Mouse (Mus musculus) lung, embryonic 14.5 days (tissue): ENCODE data around the gene Mad1l1. TPM values are rescaled to one million over a fixed set of nuclear protein-coding genes. Genes with fewer than 3 reads are reported as not detected.

ENCODE experiments used
- ATAC-seq: fragments of 200-750 bp; cut with Nextera tagmentation; 2 replicates; pipeline ENCODE4 v1.8.0; 2017; ENCODE audit warnings: mild to moderate bottlenecking, moderate TSS enrichment, moderate library complexity; ENCODE audit not compliant: insufficient read depth
- DNase-seq: peaks from one replicate; pipeline ENCODE4 v3.0.0-alpha.2; 2015
- H3K27ac ChIP-seq: fragments of 300-500 bp; sonication (generic); 2 replicates; pipeline ENCODE4 v1.5.1; 2014; ENCODE audit warnings: low read depth, mild to moderate bottlenecking, moderate library complexity
- H3K27me3 ChIP-seq: fragments of 300-500 bp; sonication (generic); 2 replicates; pipeline ENCODE4 v1.6.1; 2014; ENCODE audit warnings: low read length, control low read depth; ENCODE audit not compliant: insufficient read depth
- H3K36me3 ChIP-seq: fragments of 300-500 bp; sonication (generic); 2 replicates; pipeline ENCODE4 v1.6.1; 2014; ENCODE audit warnings: control low read depth; ENCODE audit not compliant: insufficient read depth
- H3K4me1 ChIP-seq: fragments of 300-500 bp; sonication (generic); 2 replicates; pipeline ENCODE4 v1.6.1; 2014; ENCODE audit warnings: antibody characterized with exemption, control low read depth; ENCODE audit not compliant: insufficient read depth
- H3K4me2 ChIP-seq: fragments of 300-500 bp; sonication (generic); 2 replicates; pipeline ENCODE4 v1.6.1; 2014; ENCODE audit warnings: mild to moderate bottlenecking
- H3K4me3 ChIP-seq: fragments of 300-500 bp; sonication (generic); 2 replicates; pipeline ENCODE4 v1.5.1; 2014; ENCODE audit warnings: low read depth, low read length
- H3K9ac ChIP-seq: fragments of 300-500 bp; sonication (generic); 2 replicates; pipeline ENCODE4 v1.6.1; 2014
- H3K9me3 ChIP-seq: fragments of 300-500 bp; sonication (generic); 2 replicates; pipeline ENCODE4 v1.6.1; 2016; ENCODE audit warnings: low read depth, low read length, control low read depth
- CTCF ChIP-seq: IDR thresholded peaks from 2 replicates; pipeline ENCODE4 v1.5.1; 2016; ENCODE audit warnings: antibody characterized with exemption, low read depth
- WGBS: fragments of 180-500 bp; shearing (Covaris S2); extraction: QIAGEN DNeasy Blood & Tissue Kit; methylation state at CpG from one replicate; pipeline ENCODE4 v1.1.7; 2014; 5-methylcytosine and 5-hydroxymethylcytosine counted together
- polyA plus RNA-seq: library from polyadenylated mRNA; unstranded; fragments of >200 nt; fragmentation: Nextera tagmentation; extraction: Ambion mirVana; gene quantifications from 2 replicates; pipeline ENCODE4 v1.2.1, GENCODE M21; 2014

Mad1l1 gene
- polyA plus RNA-seq, 1 experiment from 2014 or later, result 61.6 TPM

- Histone ChIP-seq H3K36me3 (no peaks in the 10 kb centered on the region), H3K27ac (no peak overlapping the region), H3K4me3 (no peak overlapping the region), H3K9ac (no peak overlapping the region), H3K9me3 (no peaks in the 10 kb centered on the region), H3K27me3 (no peaks in the 10 kb centered on the region), H3K4me1 (no peaks in the 10 kb centered on the region), H3K4me2 (no peak overlapping the region)
- 80% methylated on average over 4 of the region's 4 CpGs for WGBS
- TF ChIP-seq CTCF, result no peak
- ATAC-seq, result no peak
- no peak for DNase-seq
Measured at GRCm38 (mm10) chr5:139959741-139960140, 361.6 kb downstream of the Mad1l1 start.

Other genes with a start within 250 kb of the Mad1l1 start
- 44.2 and 47.5 TPM in 2 replicates for gene Nudt1, start 104 bp upstream of the Mad1l1 start, polyA plus RNA-seq
- gene Mrm2, start 10.3 kb upstream of the Mad1l1 start, polyA plus RNA-seq, result 18.3 and 19.9 TPM in 2 replicates
- gene Snx8, start 67.7 kb upstream of the Mad1l1 start, polyA plus RNA-seq, result 8.3 and 9.5 TPM in 2 replicates
- 172 and 184 TPM in 2 replicates for gene Eif3b, start 97.8 kb upstream of the Mad1l1 start, polyA plus RNA-seq
- not detected in 2 replicates for gene Gm4869, start 124.1 kb upstream of the Mad1l1 start, polyA plus RNA-seq
- 21.5 and 22.0 TPM in 2 replicates for gene Chst12, start 184.0 kb upstream of the Mad1l1 start, polyA plus RNA-seq
- gene Grifin, start 243.5 kb upstream of the Mad1l1 start, polyA plus RNA-seq, result not detected in 2 replicates